Mouse (Mus musculus) c-Kit-positive CD71-negative TER-119-negative erythroid progenitor cells, embryonic 14.5 days (primary cell): ENCODE measurements around the gene Plac9a.
"Not testable (repeated sequence)": the region's sequence is repeated elsewhere in the genome, so short reads cannot be mapped to it uniquely, and the experiment has no call there.

ENCODE experiments used
- DNase-seq: peaks from one replicate; pipeline ENCODE4 v3.0.0-alpha.2; 2013; ENCODE audit warnings: low read depth

Plac9a gene

GRCm38 (mm10) chr14:25903000-25903399 is at the start of gene Plac9a:
TSS of gene Plac9a (minus strand) at chr14:25903100.
- DNase-seq, result not testable (repeated sequence)

GRCm38 (mm10) chr14:25938004-25938403 is 35.1 kb upstream of the Plac9a start, which contains the start of gene Cphx1:
TSS of gene Cphx1 (plus strand) at chr14:25938304.
- DNase-seq, result not testable (repeated sequence)

- not testable (repeated sequence) for DNase-seq
Measured at GRCm38 (mm10) chr14:25936867-25937630, 34.1 kb upstream of the Plac9a start.

GRCm38 (mm10) chr14:25927562-25927881 is 24.6 kb upstream of the Plac9a start, which contains the start of gene Tmem254a:
TSS of gene Tmem254a (minus strand) at chr14:25927672.
- not testable (repeated sequence) for DNase-seq

GRCm38 (mm10) chr14:25926814-25927561 is 24.1 kb upstream of the Plac9a start:
- DNase-seq, result not testable (repeated sequence)

GRCm38 (mm10) chr14:25918427-25919170 is 15.7 kb upstream of the Plac9a start:
- DNase-seq, result not testable (repeated sequence)

GRCm38 (mm10) chr14:25908976-25909375 is 6.1 kb upstream of the Plac9a start:
- DNase-seq, result not testable (repeated sequence)

- DNase-seq, result not testable (repeated sequence)
Measured at GRCm38 (mm10) chr14:25907272-25907671, 4.4 kb upstream of the Plac9a start.

- not testable (repeated sequence) for DNase-seq
Measured at GRCm38 (mm10) chr14:25905243-25905642, 2.3 kb upstream of the Plac9a start.

- not testable (repeated sequence) for DNase-seq
Measured at GRCm38 (mm10) chr14:25895686-25896085, 7.2 kb downstream of the Plac9a start.

- not testable (repeated sequence) for DNase-seq
Measured at GRCm38 (mm10) chr14:25894566-25894965, 8.3 kb downstream of the Plac9a start.

GRCm38 (mm10) chr14:25885886-25886285 is 17.0 kb downstream of the Plac9a start:
- not testable (repeated sequence) for DNase-seq

- DNase-seq, result not testable (repeated sequence)
Measured at GRCm38 (mm10) chr14:25881769-25882168, 21.1 kb downstream of the Plac9a start.

- DNase-seq, result not testable (repeated sequence)
Measured at GRCm38 (mm10) chr14:25876640-25877039, 26.3 kb downstream of the Plac9a start.

- no peak for DNase-seq
Measured at GRCm38 (mm10) chr14:25872461-25873415, 30.2 kb downstream of the Plac9a start.

GRCm38 (mm10) chr14:25869135-25869878 is 33.6 kb downstream of the Plac9a start:
- peak; percentile 31 for DNase-seq

- DNase-seq, result no peak
Measured at GRCm38 (mm10) chr14:25868706-25869105, 34.2 kb downstream of the Plac9a start.

- no peak for DNase-seq
Measured at GRCm38 (mm10) chr14:25867834-25868233, 35.1 kb downstream of the Plac9a start.

GRCm38 (mm10) chr14:25866832-25867231 is 36.1 kb downstream of the Plac9a start:
- DNase-seq, result no peak

- no peak for DNase-seq
Measured at GRCm38 (mm10) chr14:25866384-25866783, 36.5 kb downstream of the Plac9a start.
